Comparison of ENCODE assay signal across 21 mouse cellular contexts in genomic region chr5:90922958-90923357, GRCm38 (mm10). TPM values are rescaled to one million over a fixed set of nuclear protein-coding genes. Genes with fewer than 3 reads are reported as not detected.
"Had no signal": no experiment of that assay in that cellular context is flagged by ENCODE, and none has a peak within 500 bp of the region (broad histone marks: within the 10 kb centered on the region; RNA-seq: fewer than 3 reads in every experiment).

No protein-coding gene starts in this region.

- H3K27me3 ChIP-seq: hindbrain, embryonic 15.5 days; kidney, embryonic 15.5 days; midbrain, embryonic 12.5 days; midbrain, embryonic 15.5 days had no signal

- H3K36me3 ChIP-seq: hindbrain, embryonic 15.5 days; kidney, embryonic 15.5 days; midbrain, embryonic 12.5 days; midbrain, embryonic 15.5 days had no signal

- H3K4me3 ChIP-seq: hindbrain, embryonic 15.5 days; kidney, embryonic 15.5 days; left cerebral cortex, adult 2 months; midbrain, embryonic 12.5 days; midbrain, embryonic 15.5 days; myocyte had no signal

- H3K9ac ChIP-seq: hindbrain, embryonic 15.5 days; kidney, embryonic 15.5 days; liver, embryonic 14.5 days; liver, postnatal 0 days; midbrain, embryonic 12.5 days; midbrain, embryonic 15.5 days had no signal

- H3K4me1 ChIP-seq: hindbrain, embryonic 15.5 days; kidney, embryonic 15.5 days; midbrain, embryonic 12.5 days; midbrain, embryonic 15.5 days had no signal

- H3K9me3 ChIP-seq: hindbrain, embryonic 15.5 days; kidney, embryonic 15.5 days; midbrain, embryonic 12.5 days; midbrain, embryonic 15.5 days had no signal

- DNase-seq: kidney, adult 8-10 months; kidney, postnatal 10 days; layer of hippocampus, postnatal 36 days; liver, postnatal 0 days; right cerebral cortex, postnatal 4 days; thymus, adult 2 months; thymus, postnatal 14 days; thymus, postnatal 4 days had no signal

- H3K27ac ChIP-seq: hindbrain, embryonic 15.5 days; kidney, embryonic 15.5 days; left cerebral cortex, adult 2 months; liver, embryonic 14.5 days; midbrain, embryonic 12.5 days; midbrain, embryonic 15.5 days; stomach, postnatal 0 days had no signal

RNA-seq across cellular contexts. Expression of gene Cxcl2, which starts 19.3 kb away (rescaled TPM):
- polyA plus RNA-seq: hindbrain, embryonic 15.5 days; intestine, embryonic 14.5 days; kidney, embryonic 15.5 days; limb, embryonic 11.5 days; midbrain, embryonic 12.5 days; midbrain, embryonic 15.5 days; myocyte; neural tube, embryonic 11.5 days; neural tube, embryonic 14.5 days; stomach, embryonic 14.5 days had no signal

RNA-seq across cellular contexts. Expression of gene Cxcl1, which starts 31.9 kb away (rescaled TPM):
- polyA plus RNA-seq: midbrain, embryonic 12.5 days; neural tube, embryonic 11.5 days; neural tube, embryonic 14.5 days had no signal
